Mouse (Mus musculus): Measurements from ENCODE around the gene Spsb3.

- no peak for TF ChIP-seq CTCF (IDR thresholded peaks at IDR 0.05; ENCODE audit: low read depth)
- TF ChIP-seq EP300 (optimal IDR thresholded peaks at IDR 0.05): no peak
Observed at GRCm38 (mm10) chr17:24934926-24935325, 48.5 kb downstream of the Spsb3 start.
